Mouse (Mus musculus) embryonic fibroblast, embryonic 13.5 days (primary cell): ENCODE results near the gene Bach2.

Experiments
- CTCF ChIP-seq: IDR thresholded peaks from 2 replicates; pipeline ENCODE4 v1.5.1; 2011; ENCODE audit warnings: mild to moderate bottlenecking, control low read depth, low read length, moderate library complexity, borderline replicate concordance; ENCODE audit not compliant: insufficient read depth
- POLR2A ChIP-seq: IDR thresholded peaks from 2 replicates; pipeline ENCODE4 v1.6.1; 2011; ENCODE audit warnings: low read depth, mild to moderate bottlenecking, control low read depth, low read length, moderate library complexity

GRCm38 (mm10) chr4:32318608-32319007 is 80.0 kb downstream of the Bach2 start:
- TF ChIP-seq POLR2A = no peak
- TF ChIP-seq CTCF = no peak
